Comparison of ENCODE assay signal across 24 mouse cellular contexts in genomic region chr17:85612526-85613265, GRCm38 (mm10). TPM values are rescaled to one million over a fixed set of nuclear protein-coding genes. Genes with fewer than 3 reads are reported as not detected.
A peak's percentile ranks its signal among the peaks of the same experiment; 100 is the strongest.
DNase-seq lines count a peak whose midpoint lies in the region; ATAC-seq and TF ChIP-seq lines count a peak whose summit lies in the region.
"Had no signal": no experiment of that assay in that cellular context is flagged by ENCODE, and none has a peak within 500 bp of the region (broad histone marks: within the 10 kb centered on the region; RNA-seq: fewer than 3 reads in every experiment).

No protein-coding gene starts in this region.

- peaks cover 98% of the 10 kb centered on the region for H3K27me3 ChIP-seq in embryonic facial prominence, embryonic 12.5 days
- peaks cover 90% of the 10 kb centered on the region for H3K27me3 ChIP-seq in forebrain, embryonic 16.5 days (replicated peaks; ENCODE audit: control insufficient read depth, insufficient read depth, low read length)
- peaks cover 86% of the 10 kb centered on the region for H3K27me3 ChIP-seq in midbrain, embryonic 16.5 days (ENCODE audit: control insufficient read depth, insufficient read depth, low read depth, low read length)
- H3K27me3 ChIP-seq in thymus, adult 2 months (ENCODE audit: control insufficient read depth, insufficient read depth, low read length): peaks cover 8% of the 10 kb centered on the region

- H3K36me3 ChIP-seq in embryonic facial prominence, embryonic 12.5 days: no peaks in the 10 kb centered on the region
- no peaks in the 10 kb centered on the region for H3K36me3 ChIP-seq in forebrain, embryonic 16.5 days (ENCODE audit: control insufficient read depth, insufficient read depth)
- H3K36me3 ChIP-seq in midbrain, embryonic 16.5 days (ENCODE audit: control insufficient read depth, insufficient read depth, low read length): no peaks in the 10 kb centered on the region
- no peaks in the 10 kb centered on the region for H3K36me3 ChIP-seq in thymus, adult 2 months (ENCODE audit: control insufficient read depth, insufficient read depth, low read length)

- peak; percentile 69 for DNase-seq in heart, adult 11 months
- DNase-seq in heart, postnatal 36 days: no peak
- DNase-seq in thymus, postnatal 0 days (ENCODE audit: low spot score): no peak
- no peak for DNase-seq in adrenal gland, adult 2 months
- no peak for DNase-seq in thymus, adult 2 months
- DNase-seq: cerebellum, adult 2 months; lung, embryonic 14.5 days; right cerebral cortex, postnatal 14 days had no signal

- 0 out of 2 replicates have a peak overlapping the region, but pooled peaks have one; percentile 31 for H3K27ac ChIP-seq in embryonic facial prominence, embryonic 12.5 days
- H3K27ac ChIP-seq in forebrain, embryonic 16.5 days (ENCODE audit: low read length): no peak overlapping the region
- H3K27ac ChIP-seq in midbrain, embryonic 16.5 days (ENCODE audit: low read length): peak overlapping the region; percentile 71
- no peak overlapping the region for H3K27ac ChIP-seq in thymus, adult 2 months (ENCODE audit: control insufficient read depth, insufficient read depth, low read length)
- H3K27ac ChIP-seq: layer of hippocampus, adult 2 months; stomach, postnatal 0 days had no signal

- peak overlapping the region; percentile 27; the same call in 1 of the 2 replicates for H3K9ac ChIP-seq in embryonic facial prominence, embryonic 12.5 days
- H3K9ac ChIP-seq in forebrain, embryonic 16.5 days (replicated peaks; ENCODE audit: low read depth, low read length): no peak overlapping the region
- no peak overlapping the region for H3K9ac ChIP-seq in midbrain, embryonic 16.5 days (ENCODE audit: low read depth, low read length)
- H3K9ac ChIP-seq: lung, embryonic 14.5 days had no signal

- peaks cover 13% of the 10 kb centered on the region; the same call in 1 of the 2 replicates for H3K4me1 ChIP-seq in embryonic facial prominence, embryonic 12.5 days
- H3K4me1 ChIP-seq in forebrain, embryonic 16.5 days (replicated peaks; ENCODE audit: control insufficient read depth, insufficient read depth, low read length): peaks cover 33% of the 10 kb centered on the region
- H3K4me1 ChIP-seq in midbrain, embryonic 16.5 days (ENCODE audit: control insufficient read depth, insufficient read depth, low read length): 0 out of 2 replicates have a peak, but pooled peaks cover 3% of the 10 kb centered on the region
- H3K4me1 ChIP-seq in thymus, adult 2 months (replicated peaks; ENCODE audit: control insufficient read depth, insufficient read depth, low read length): no peaks in the 10 kb centered on the region

- no peaks in the 10 kb centered on the region for H3K9me3 ChIP-seq in embryonic facial prominence, embryonic 12.5 days
- H3K9me3 ChIP-seq in forebrain, embryonic 16.5 days (ENCODE audit: control insufficient read depth, low read length): no peaks in the 10 kb centered on the region
- no peaks in the 10 kb centered on the region for H3K9me3 ChIP-seq in midbrain, embryonic 16.5 days (replicated peaks; ENCODE audit: control insufficient read depth, low read length, poor library complexity, severe bottlenecking)

- peak overlapping the region; percentile 50 for H3K4me2 ChIP-seq in embryonic facial prominence, embryonic 12.5 days (replicated peaks)
- peak overlapping the region; percentile 41; the same call in 1 of the 2 replicates for H3K4me2 ChIP-seq in forebrain, embryonic 16.5 days (ENCODE audit: low read length)
- H3K4me2 ChIP-seq in midbrain, embryonic 16.5 days (ENCODE audit: low read length): peak overlapping the region; percentile 30
- H3K4me2 ChIP-seq: lung, embryonic 14.5 days had no signal

- intact Hi-C loops in heart, postnatal 36 days (cut with DNase I): loop anchor here (5.0 kb wide), 1 partner anchor 125 kb away; no protein-coding TSS in a partner anchor

- no peak for TF ChIP-seq CTCF in thymus, adult 2 months (IDR thresholded peaks at IDR 0.05; ENCODE audit: borderline replicate concordance, control insufficient read depth, extremely low read depth, insufficient read depth, low read length, poor library complexity)

- TF ChIP-seq POLR2A in thymus, adult 2 months (IDR thresholded peaks at IDR 0.05; ENCODE audit: control insufficient read depth, extremely low read depth, insufficient read depth, low read length, poor library complexity): no peak

- ATAC-seq in embryonic facial prominence, embryonic 12.5 days (ENCODE audit: insufficient number of reproducible peaks, insufficient read depth, low FRiP score, low TSS enrichment): no peak
- ATAC-seq in forebrain, embryonic 16.5 days: no peak
- no peak for ATAC-seq in midbrain, embryonic 16.5 days
- ATAC-seq: hindbrain, embryonic 16.5 days; Patski had no signal

- 2% methylated on average over 31 of the region's 31 CpGs for WGBS in embryonic facial prominence, embryonic 12.5 days
- WGBS in forebrain, embryonic 16.5 days: 11% methylated on average over 31 of the region's 31 CpGs
- 2% methylated on average over 31 of the region's 31 CpGs for WGBS in midbrain, embryonic 16.5 days
- WGBS in thymus, adult 2 months: 7% methylated on average over 31 of the region's 31 CpGs

- peak overlapping the region; percentile 31 for H3K4me3 ChIP-seq in embryonic facial prominence, embryonic 12.5 days
- peak overlapping the region; percentile 38 for H3K4me3 ChIP-seq in forebrain, embryonic 16.5 days (replicated peaks; ENCODE audit: low read length)
- H3K4me3 ChIP-seq in midbrain, embryonic 16.5 days (ENCODE audit: low read depth, low read length): peak overlapping the region; percentile 24
- H3K4me3 ChIP-seq in thymus, adult 2 months (ENCODE audit: control insufficient read depth, insufficient read depth, low read length): no peak overlapping the region
- H3K4me3 ChIP-seq: layer of hippocampus, adult 2 months had no signal

RNA-seq across cellular contexts. Expression of gene Six3, which starts 0.7 kb away (rescaled TPM):
- not detected for total RNA-seq in heart, postnatal 36 days (2021)
- polyA plus RNA-seq in embryonic facial prominence, embryonic 12.5 days (2016; fragmentation: Nextera tagmentation; extraction: Ambion mirVana): 8.9 and 9.8 TPM in 2 replicates
- 15.6 and 17.6 TPM in 2 replicates for polyA plus RNA-seq in forebrain, embryonic 16.5 days (2015; fragmentation: Nextera tagmentation; extraction: Ambion mirVana)
- polyA plus RNA-seq in midbrain, embryonic 16.5 days (2015; fragmentation: Nextera tagmentation; extraction: Ambion mirVana): 19.1 and 24.2 TPM in 2 replicates
- 0.07 TPM in 1 of 2 replicates, not detected in the other for polyA plus RNA-seq in thymus, postnatal 0 days (2015; fragmentation: Nextera tagmentation; extraction: Ambion mirVana)
- total RNA-seq in adrenal gland, adult 2 months (2021): not detected
- polyA plus RNA-seq in adrenal gland, adult 2 months (2012; rRNA removed): not detected in 2 replicates
- polyA plus RNA-seq in thymus, adult 2 months (2012; rRNA removed): 0.05 and 0.08 TPM in 2 replicates
- total RNA-seq: adrenal gland, adult 18-20 months; CH12.LX; common myeloid progenitor, adult 5-6 weeks; gastrocnemius, adult 8-10 months; heart, adult 8-10 months; liver, adult 2 months; megakaryocyte progenitor cell, adult 5-6 weeks had no signal
- polyA plus RNA-seq: heart, postnatal 0 days; kidney, embryonic 14.5 days; liver, adult 2 months; lung, embryonic 14.5 days; stomach, postnatal 0 days had no signal

Comparison
In these comparisons a context has a peak if more than half of its experiments do, and no peak if none do; other contexts are left out.
1. H3K27ac ChIP-seq: peak in embryonic facial prominence, embryonic 12.5 days (single experiment) and midbrain, embryonic 16.5 days (single experiment); none in forebrain, embryonic 16.5 days (single experiment) and thymus, adult 2 months (single experiment).
2. Peak in every context shown above with its lines, with median percentiles within 50 percentile points of each other: H3K4me2 ChIP-seq.